Mouse (Mus musculus): Measurements from ENCODE around the gene Slc39a5.

GRCm38 (mm10) chr10:128422426-128422825 is 21.4 kb upstream of the Slc39a5 start:
- TF ChIP-seq POLR2A (IDR thresholded peaks at IDR 0.05; ENCODE audit: low read depth, low read length) (no peak), CTCF (IDR thresholded peaks at IDR 0.05; ENCODE audit: borderline replicate concordance, insufficient read depth, low read length) (no peak)

Measured in embryonic fibroblast, embryonic 13.5 days (primary cell).